Mouse (Mus musculus) bone marrow, adult 2 months (tissue): ENCODE measurements around the gene Gcnt3.

Experiments used
- CTCF ChIP-seq: fragments of 200-500 bp; IDR thresholded peaks from 2 replicates; pipeline ENCODE4 v1.5.1; 2011; ENCODE audit warnings: low read length, control low read depth; ENCODE audit not compliant: control insufficient read depth, insufficient read depth
- POLR2A ChIP-seq: fragments of 200-500 bp; IDR thresholded peaks from 2 replicates; pipeline ENCODE4 v1.6.1; 2011; ENCODE audit warnings: low read depth, mild to moderate bottlenecking, control low read depth, low read length, borderline replicate concordance; ENCODE audit not compliant: control insufficient read depth

- no peak for TF ChIP-seq CTCF
- TF ChIP-seq POLR2A, result no peak
Measured at GRCm38 (mm10) chr9:70072387-70072786, 34.5 kb upstream of the Gcnt3 start.
